Mouse (Mus musculus): ENCODE measurements around the gene Saal1. TPM values are rescaled to one million over a fixed set of nuclear protein-coding genes. Genes with fewer than 3 reads are reported as not detected.

The Saal1 gene
- polyA plus RNA-seq, 1 experiment, result 11.2 TPM

GRCm38 (mm10) chr7:46675061-46675460, 35.4 kb downstream of the Saal1 start:
- no peaks in the 10 kb centered on the region for H3K79me2 ChIP-seq (ENCODE audit: control insufficient read depth, insufficient read depth)
- H3K27me3 ChIP-seq (ENCODE audit: control insufficient read depth, insufficient read depth, insufficient read length), result no peaks in the 10 kb centered on the region
- TF ChIP-seq MYOD1 (IDR thresholded peaks at IDR 0.05; ENCODE audit: control insufficient read depth in 1 of 3, insufficient read length in 2 of 3, low read depth in 2 of 3), result no peak
- TF ChIP-seq POLR2A (IDR thresholded peaks at IDR 0.05; ENCODE audit: insufficient read length, low read depth), result no peak
- TF ChIP-seq CEBPB (IDR thresholded peaks at IDR 0.05; ENCODE audit: insufficient read depth, poor library complexity, severe bottlenecking), result no peak
- TF ChIP-seq POLR2AphosphoS2 (IDR thresholded peaks at IDR 0.05; ENCODE audit: insufficient read length, low read depth), result no peak
- no peak for TF ChIP-seq SRF (IDR thresholded peaks at IDR 0.05; ENCODE audit: control insufficient read depth, insufficient read length, low read depth)
- H3K4me3 ChIP-seq, result no peak overlapping the region
- no peaks in the 10 kb centered on the region for H3K36me3 ChIP-seq (ENCODE audit: control insufficient read depth, insufficient read depth)
- H3K4me2 ChIP-seq (ENCODE audit: low read depth), result no peak overlapping the region
- no peak overlapping the region for H3ac ChIP-seq (ENCODE audit: control insufficient read depth, insufficient read length)

- H3K27me3 ChIP-seq (ENCODE audit: control insufficient read depth, insufficient read depth, insufficient read length), result peaks cover 2% of the 10 kb centered on the region
- TF ChIP-seq REST (IDR thresholded peaks at IDR 0.05; ENCODE audit: insufficient read depth, insufficient read length) (no peak), MYOG (IDR thresholded peaks at IDR 0.05; ENCODE audit: control insufficient read depth in 1 of 3, insufficient read depth in 1 of 3, insufficient read length in 2 of 3, low read depth in 2 of 3) (no peak), E2F4 (IDR thresholded peaks at IDR 0.05; ENCODE audit: insufficient read depth) (no peak), POLR2AphosphoS2 (IDR thresholded peaks at IDR 0.05; ENCODE audit: insufficient read length, low read depth) (no peak), SRF (IDR thresholded peaks at IDR 0.05; ENCODE audit: control insufficient read depth, insufficient read length, low read depth) (no peak), USF1 (IDR thresholded peaks at IDR 0.05; ENCODE audit: low read depth) (no peak), MAX (IDR thresholded peaks at IDR 0.05; ENCODE audit: low read depth) (no peak), TCF12 (IDR thresholded peaks at IDR 0.05; ENCODE audit: insufficient read depth, poor library complexity, severe bottlenecking) (no peak), TCF3 (IDR thresholded peaks at IDR 0.05; ENCODE audit: insufficient read length, low read depth) (no peak), POLR2A (IDR thresholded peaks at IDR 0.05; ENCODE audit: insufficient read length, low read depth) (no peak), CEBPB (IDR thresholded peaks at IDR 0.05; ENCODE audit: insufficient read depth, poor library complexity, severe bottlenecking) (no peak), MYOD1 (IDR thresholded peaks at IDR 0.05; ENCODE audit: control insufficient read depth in 1 of 3, insufficient read length in 2 of 3, low read depth in 2 of 3) (no peak)
- no peaks in the 10 kb centered on the region for H3K36me3 ChIP-seq (ENCODE audit: control insufficient read depth, insufficient read depth)
- no peak within 1 kb of the TSS for H3K4me3 ChIP-seq
- H3K79me2 ChIP-seq (ENCODE audit: control insufficient read depth, insufficient read depth), result no peaks in the 10 kb centered on the region
- H3ac ChIP-seq (ENCODE audit: control insufficient read depth, insufficient read length), result no peak within 1 kb of the TSS
- H3K4me2 ChIP-seq (ENCODE audit: low read depth), result peak within 1 kb of the TSS; percentile 48
These were observed 38.3 kb downstream of the Saal1 start, which contains the start of gene Tph1 for GRCm38 (mm10) chr7:46672160-46672672. TSS of gene Tph1 (minus strand) at chr7:46672537.

- Histone ChIP-seq H3K36me3 (ENCODE audit: control insufficient read depth, insufficient read depth) (no peaks in the 10 kb centered on the region), H3K27me3 (ENCODE audit: control insufficient read depth, insufficient read depth, insufficient read length) (peaks cover 25% of the 10 kb centered on the region), H3K79me2 (ENCODE audit: control insufficient read depth, insufficient read depth) (no peaks in the 10 kb centered on the region), H3K4me3 (no peak overlapping the region), H3ac (ENCODE audit: control insufficient read depth, insufficient read length) (no peak overlapping the region), H3K4me2 (ENCODE audit: low read depth) (no peak overlapping the region)
- no peak for TF ChIP-seq USF1 (IDR thresholded peaks at IDR 0.05; ENCODE audit: low read depth)
These were observed 43.2 kb downstream of the Saal1 start for GRCm38 (mm10) chr7:46667256-46667655.

- Histone ChIP-seq H3K36me3 (ENCODE audit: control insufficient read depth, insufficient read depth) (no peaks in the 10 kb centered on the region), H3K79me2 (ENCODE audit: control insufficient read depth, insufficient read depth) (no peaks in the 10 kb centered on the region), H3K4me2 (ENCODE audit: low read depth) (no peak overlapping the region), H3ac (ENCODE audit: control insufficient read depth, insufficient read length) (no peak overlapping the region), H3K4me3 (no peak overlapping the region), H3K27me3 (ENCODE audit: control insufficient read depth, insufficient read depth, insufficient read length) (peaks cover 35% of the 10 kb centered on the region)
- TF ChIP-seq SRF (IDR thresholded peaks at IDR 0.05; ENCODE audit: control insufficient read depth, insufficient read length, low read depth) (no peak), CEBPB (IDR thresholded peaks at IDR 0.05; ENCODE audit: insufficient read depth, poor library complexity, severe bottlenecking) (no peak), TCF3 (IDR thresholded peaks at IDR 0.05; ENCODE audit: insufficient read length, low read depth) (no peak), E2F4 (IDR thresholded peaks at IDR 0.05; ENCODE audit: insufficient read depth) (no peak), MYOD1 (IDR thresholded peaks at IDR 0.05; ENCODE audit: control insufficient read depth in 1 of 3, insufficient read length in 2 of 3, low read depth in 2 of 3) (no peak), MYOG (IDR thresholded peaks at IDR 0.05; ENCODE audit: control insufficient read depth in 1 of 3, insufficient read depth in 1 of 3, insufficient read length in 2 of 3, low read depth in 2 of 3) (no peak), REST (IDR thresholded peaks at IDR 0.05; ENCODE audit: insufficient read depth, insufficient read length) (no peak), POLR2AphosphoS2 (IDR thresholded peaks at IDR 0.05; ENCODE audit: insufficient read length, low read depth) (no peak), MAX (IDR thresholded peaks at IDR 0.05; ENCODE audit: low read depth) (no peak), USF1 (IDR thresholded peaks at IDR 0.05; ENCODE audit: low read depth) (no peak), TCF12 (IDR thresholded peaks at IDR 0.05; ENCODE audit: insufficient read depth, poor library complexity, severe bottlenecking) (no peak), POLR2A (IDR thresholded peaks at IDR 0.05; ENCODE audit: insufficient read length, low read depth) (no peak)
These were observed 45.2 kb downstream of the Saal1 start for GRCm38 (mm10) chr7:46665236-46665635.

- TF ChIP-seq MYOG (IDR thresholded peaks at IDR 0.05; ENCODE audit: control insufficient read depth in 1 of 3, insufficient read depth in 1 of 3, insufficient read length in 2 of 3, low read depth in 2 of 3) (no peak), REST (IDR thresholded peaks at IDR 0.05; ENCODE audit: insufficient read depth, insufficient read length) (no peak), TCF3 (IDR thresholded peaks at IDR 0.05; ENCODE audit: insufficient read length, low read depth) (no peak), MYOD1 (IDR thresholded peaks at IDR 0.05; ENCODE audit: control insufficient read depth in 1 of 3, insufficient read length in 2 of 3, low read depth in 2 of 3) (no peak), E2F4 (IDR thresholded peaks at IDR 0.05; ENCODE audit: insufficient read depth) (no peak), POLR2A (IDR thresholded peaks at IDR 0.05; ENCODE audit: insufficient read length, low read depth) (no peak), USF1 (IDR thresholded peaks at IDR 0.05; ENCODE audit: low read depth) (no peak), POLR2AphosphoS2 (IDR thresholded peaks at IDR 0.05; ENCODE audit: insufficient read length, low read depth) (no peak), TCF12 (IDR thresholded peaks at IDR 0.05; ENCODE audit: insufficient read depth, poor library complexity, severe bottlenecking) (no peak), MAX (IDR thresholded peaks at IDR 0.05; ENCODE audit: low read depth) (no peak), CEBPB (IDR thresholded peaks at IDR 0.05; ENCODE audit: insufficient read depth, poor library complexity, severe bottlenecking) (no peak), SRF (IDR thresholded peaks at IDR 0.05; ENCODE audit: control insufficient read depth, insufficient read length, low read depth) (no peak)
- Histone ChIP-seq H3K4me2 (ENCODE audit: low read depth) (no peak overlapping the region), H3ac (ENCODE audit: control insufficient read depth, insufficient read length) (no peak overlapping the region), H3K27me3 (ENCODE audit: control insufficient read depth, insufficient read depth, insufficient read length) (peaks cover 50% of the 10 kb centered on the region), H3K4me3 (no peak overlapping the region), H3K36me3 (ENCODE audit: control insufficient read depth, insufficient read depth) (no peaks in the 10 kb centered on the region), H3K79me2 (ENCODE audit: control insufficient read depth, insufficient read depth) (no peaks in the 10 kb centered on the region)
These were observed 48.8 kb downstream of the Saal1 start for GRCm38 (mm10) chr7:46661591-46662090.
